Mouse (Mus musculus) bone marrow macrophage, adult 2 months (primary cell): ENCODE results near the gene Ripk4.

Experiments
- CTCF ChIP-seq: IDR thresholded peaks from 2 replicates; pipeline ENCODE4 v1.5.1; 2012; ENCODE audit warnings: low read depth, mild to moderate bottlenecking, low read length, moderate library complexity
- POLR2A ChIP-seq: IDR thresholded peaks from 2 replicates; pipeline ENCODE4 v1.6.1; 2012; ENCODE audit warnings: mild to moderate bottlenecking, low read depth, low read length, borderline replicate concordance

- TF ChIP-seq POLR2A: no peak
- TF ChIP-seq CTCF: no peak
These were observed 7.1 kb downstream of the Ripk4 start for GRCm38 (mm10) chr16:97756460-97756859.
